Mouse (Mus musculus) brain, embryonic 14.5 days (tissue): ENCODE measurements at regions not wholly inside any gene's neighbourhood (a gene's known extent, or its start where the extent isn't known, plus 50 kb on each side); places are given as distances from the start of the nearest gene placed in this dataset.

Source experiments
- CTCF ChIP-seq: fragments of 200-500 bp; IDR thresholded peaks from 2 replicates; pipeline ENCODE4 v1.5.1; 2012; ENCODE audit warnings: inconsistent platforms, mild to moderate bottlenecking, moderate library complexity, borderline replicate concordance; ENCODE audit not compliant: insufficient read depth, insufficient read length; ENCODE audit errors: extremely low read depth
- POLR2A ChIP-seq: fragments of 200-500 bp; IDR thresholded peaks from 2 replicates; pipeline ENCODE4 v1.6.1; 2012; ENCODE audit warnings: mild to moderate bottlenecking, inconsistent platforms, borderline replicate concordance; ENCODE audit not compliant: poor library complexity, insufficient read depth, insufficient read length, severe bottlenecking; ENCODE audit errors: extremely low read depth

DNA sequence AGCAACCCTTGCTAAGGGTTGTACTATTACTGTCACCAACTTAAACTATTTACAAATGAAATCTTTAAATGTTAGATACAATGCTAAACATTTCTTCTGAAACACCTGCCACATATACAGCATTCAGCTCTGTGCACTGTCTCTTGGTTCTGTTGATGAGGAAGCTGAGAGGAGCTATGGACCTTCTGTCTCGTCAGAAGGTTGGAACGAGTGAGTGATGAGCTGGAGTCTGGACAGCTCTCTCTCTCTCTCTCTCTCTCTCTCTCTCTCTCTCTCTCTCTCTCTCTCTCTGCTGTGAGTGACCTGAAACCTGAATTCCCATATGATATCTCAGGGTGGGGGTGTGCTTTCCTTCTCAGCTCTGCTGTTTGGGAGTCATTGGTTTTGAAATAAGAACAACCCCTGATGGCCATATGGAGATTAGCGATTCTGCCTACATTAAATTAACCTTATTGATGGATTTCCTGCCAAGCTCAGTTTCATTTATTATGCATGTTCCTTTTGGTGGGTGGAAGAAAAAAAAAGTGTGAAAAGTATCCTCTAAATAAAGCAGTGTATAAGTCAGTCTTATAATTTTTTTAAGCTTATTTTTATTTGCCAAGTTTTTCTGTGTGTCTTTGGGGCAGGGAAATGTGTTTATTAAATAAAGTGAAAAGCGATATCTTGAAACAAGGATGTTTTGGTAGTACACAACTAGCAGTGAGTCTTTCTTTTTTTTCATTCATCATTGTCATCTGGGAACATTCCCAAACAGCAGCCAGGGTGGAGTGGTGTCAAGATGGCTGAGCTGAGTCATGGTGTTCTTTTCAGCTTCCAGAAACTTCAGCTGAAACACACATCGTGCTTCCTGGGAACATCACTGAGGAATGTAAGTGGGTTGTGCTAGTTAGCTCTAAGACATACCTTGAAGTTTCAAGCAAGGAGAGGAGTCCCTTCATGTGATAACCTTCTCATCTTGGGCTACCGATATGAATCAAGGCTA is 150.5 kb upstream of the Pfn2 start:
- TF ChIP-seq POLR2A (no peak), CTCF (no peak)
